Mouse (Mus musculus): Measurements from ENCODE around the gene Slc4a1. TPM values are rescaled to one million over a fixed set of nuclear protein-coding genes. Genes with fewer than 3 reads are reported as not detected.

The Slc4a1 gene
- total RNA-seq, 2 experiments from 2014 or later = 22.7 to 23.0 TPM

- no peak for DNase-seq
- intact Hi-C loops (cut with DNase I) = loop anchor here (10.0 kb wide), 1 partner anchor 243 kb away; the partner anchor contains the start of gene Gpatch8
These were observed 54.0 kb downstream of the Slc4a1 start for GRCm38 (mm10) chr11:102311966-102312365.

- intact Hi-C loops (cut with DNase I) = loop anchor here (10.0 kb wide), 1 partner anchor 244 kb away; the partner anchor contains the start of gene Gpatch8
These were observed 55.0 kb downstream of the Slc4a1 start for GRCm38 (mm10) chr11:102310768-102311695.

DNA sequence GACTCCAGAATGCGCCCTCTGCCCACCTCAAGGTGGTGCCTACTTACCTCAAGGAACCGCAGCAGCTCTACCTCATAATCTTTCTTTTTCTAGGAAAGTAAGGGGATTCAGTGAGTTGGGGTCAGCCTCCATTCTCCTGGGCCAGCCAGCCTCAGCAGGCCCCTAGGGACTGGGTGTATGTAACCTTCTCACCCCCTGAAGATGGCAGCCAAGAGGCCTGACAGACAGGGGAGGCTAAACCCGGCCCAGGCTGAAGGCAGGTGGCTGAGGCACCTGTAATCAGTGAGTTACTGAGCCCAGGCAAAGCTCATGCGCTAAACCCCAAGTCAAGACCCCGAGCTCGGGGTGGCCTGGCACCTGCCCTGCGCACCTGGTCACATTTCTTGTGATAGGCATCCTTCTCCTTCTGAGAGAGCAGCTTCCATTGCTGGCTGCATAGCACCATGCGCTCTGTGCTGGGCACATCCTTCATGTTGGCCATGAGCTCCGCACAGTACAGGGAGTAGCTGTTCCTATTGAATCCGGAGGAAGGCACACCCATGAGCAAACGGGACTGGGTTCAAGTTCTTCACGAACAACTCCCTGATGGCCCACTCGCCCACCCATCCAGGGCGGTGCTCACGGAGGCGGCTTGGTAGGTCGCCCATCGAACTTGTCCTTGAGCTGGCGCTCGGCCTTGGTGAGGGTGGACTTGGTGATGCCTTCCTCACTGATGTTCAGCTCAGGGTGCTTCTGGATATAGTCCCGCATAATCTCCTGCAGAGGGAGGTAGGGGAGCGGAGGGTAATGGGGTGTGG lies 56.0 kb downstream of the Slc4a1 start:
- intact Hi-C loops (cut with DNase I) = loop anchor here (2.0 to 10.0 kb wide), 3 partner anchors 101 to 245 kb away; partner anchors contain the start of genes Gpatch8 and Grn

More at GRCm38 (mm10) chr11:102310768-102311695, 55.0 kb downstream of the Slc4a1 start:
- no peak for DNase-seq

GRCm38 (mm10) chr11:102308979-102309378 lies 57.0 kb downstream of the Slc4a1 start:
- peak; percentile 98 for DNase-seq
- intact Hi-C loops (cut with DNase I) = loop anchor here (2.0 kb wide), 2 partner anchors 102 to 122 kb away; partner anchors contain the start of gene Grn

More for the DNA sequence above, 56.0 kb downstream of the Slc4a1 start:
- no peak for DNase-seq

DNA sequence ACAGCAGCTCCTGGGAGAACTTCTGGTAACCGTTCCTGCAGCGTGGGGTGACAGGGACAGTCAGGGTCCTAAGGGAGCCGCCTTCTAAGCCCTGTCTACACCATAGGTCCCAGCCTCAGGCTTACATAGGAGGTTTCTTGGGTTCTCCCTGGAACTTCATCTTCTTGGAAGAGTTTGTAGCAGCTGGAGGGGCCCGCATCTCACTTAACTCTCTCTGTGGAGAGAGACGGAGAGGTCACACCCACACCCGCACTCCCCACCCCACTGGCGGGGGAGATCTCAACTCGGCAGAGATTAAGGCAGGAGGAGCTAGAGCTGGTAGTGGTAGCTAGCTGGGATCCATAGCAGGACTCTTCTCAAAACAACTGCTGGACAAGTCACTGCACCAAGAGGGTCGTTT lies 57.9 kb downstream of the Slc4a1 start:
- no peak for DNase-seq
- intact Hi-C loops (cut with DNase I) = loop anchor here (2.0 kb wide), 2 partner anchors 103 to 123 kb away; partner anchors contain the start of gene Grn

DNA sequence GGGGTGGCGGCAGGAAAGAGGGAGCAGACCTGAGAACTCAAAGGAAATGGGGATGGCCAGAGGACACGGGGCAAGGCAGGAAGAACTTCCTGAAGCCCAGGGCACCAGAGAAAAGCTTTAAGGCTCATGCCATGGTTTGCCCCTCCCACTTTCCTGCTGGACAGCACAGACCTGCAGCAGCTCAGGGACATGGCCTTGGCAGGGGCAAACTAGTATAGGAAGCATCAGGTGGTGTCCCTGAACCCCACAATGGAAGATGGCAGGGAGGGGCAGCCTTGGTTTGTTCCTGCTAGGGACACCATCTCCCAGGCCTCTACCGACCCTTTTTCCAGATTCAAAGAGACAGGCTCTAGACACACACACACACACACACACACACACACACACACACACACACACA lies 60.6 kb downstream of the Slc4a1 start:
- DNase-seq = no peak
- intact Hi-C loops (cut with DNase I) = no loop called here

GRCm38 (mm10) chr11:102304141-102304540 lies 61.9 kb downstream of the Slc4a1 start:
- intact Hi-C loops (cut with DNase I) = no loop called here
- DNase-seq = no peak

DNA sequence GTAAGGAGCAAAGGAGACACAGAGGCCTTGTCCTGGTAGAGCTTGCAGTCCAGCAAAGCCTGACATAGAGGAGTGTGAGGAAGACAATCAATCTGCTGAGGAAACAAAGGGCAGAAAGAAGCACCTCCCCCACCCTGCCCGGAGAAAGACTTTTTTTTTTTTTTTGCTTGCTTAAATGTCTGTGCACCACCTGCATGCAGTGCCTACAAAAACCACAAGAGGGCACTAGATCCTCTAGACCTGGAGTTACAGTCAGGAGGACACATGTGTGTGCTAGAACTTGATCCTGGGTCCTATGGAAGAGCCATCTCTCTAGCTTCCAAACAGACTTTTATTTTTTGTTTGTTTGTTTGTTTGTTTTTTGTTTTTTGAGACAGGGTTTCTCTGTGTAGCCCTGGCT lies 66.2 kb downstream of the Slc4a1 start:
- intact Hi-C loops (cut with DNase I) = no loop called here
- DNase-seq = peak; percentile 50 to 76

Small RNA genes within 50 kb of the gene (microRNA-seq; reads per million reads assigned to microRNA genes)
- 0 to 0.24 reads per million in 2 experiments for gene Mir6930

Other genes starting within 250 kb of the Slc4a1 start
- gene Nags, start 220.7 kb downstream of the Slc4a1 start, total RNA-seq (2021) = not detected
- gene Tmem101, start 209.8 kb downstream of the Slc4a1 start, total RNA-seq (2021) = 10 to 100 TPM; 14.5 TPM
- gene Lsm12, start 180.9 kb downstream of the Slc4a1 start, total RNA-seq (2021) = 10 to 100 TPM; 44.4 to 47.6 TPM
- 10 to 100 TPM; 35.0 to 35.7 TPM for gene G6pc3, start 176.6 kb downstream of the Slc4a1 start, total RNA-seq (2021)
- gene Hdac5, start 136.0 kb downstream of the Slc4a1 start, total RNA-seq (2021) = 100 to 1,000 TPM; 122 to 138 TPM
- gene BC030867, start 117.3 kb downstream of the Slc4a1 start, total RNA-seq (2021) = under 1 TPM; 0.74 to 0.83 TPM
- under 1 TPM; 0.61 to 0.62 TPM for gene Asb16, start 97.5 kb downstream of the Slc4a1 start, total RNA-seq (2021)
- 10 to 100 TPM; 26.6 TPM for gene Tmub2, start 81.3 kb downstream of the Slc4a1 start, total RNA-seq (2021)
- 10 to 100 TPM; 26.5 to 29.5 TPM for gene Atxn7l3, start 69.6 kb downstream of the Slc4a1 start, total RNA-seq (2021)
- 10 to 100 TPM; 60.1 to 69.7 TPM for gene Ubtf, start 46.5 kb downstream of the Slc4a1 start, total RNA-seq (2021)
- under 1 TPM in 1 of 2 experiments, not detected in 1; 0.29 TPM for gene Rundc3a, start 27.2 kb upstream of the Slc4a1 start, total RNA-seq (2021)
- gene Slc25a39, start 41.7 kb upstream of the Slc4a1 start, total RNA-seq (2021) = 100 to 1,000 TPM; 163 to 176 TPM
- gene Grn, start 64.1 kb upstream of the Slc4a1 start, total RNA-seq (2021) = 100 to 1,000 TPM; 130 to 136 TPM
- gene Fam171a2, start 81.5 kb upstream of the Slc4a1 start, total RNA-seq (2021) = 10 to 100 TPM; 10.5 to 11.4 TPM
- 1 to 10 TPM; 3.1 to 3.3 TPM for gene Itga2b, start 103.9 kb upstream of the Slc4a1 start, total RNA-seq (2021)
- gene Gpatch8, start 190.2 kb upstream of the Slc4a1 start, total RNA-seq (2021) = 10 to 100 TPM; 24.7 to 25.7 TPM
- gene Gm11627, start 213.3 kb upstream of the Slc4a1 start, total RNA-seq (2021) = 1 to 10 TPM in 1 of 2 experiments, under 1 TPM in 1; 0.69 to 1.8 TPM
- 1 to 10 TPM; 5.6 to 7.3 TPM for gene Fzd2, start 238.2 kb upstream of the Slc4a1 start, total RNA-seq (2021)